Mouse (Mus musculus) macrophage (primary cell): ENCODE results near the gene Kif19a. TPM values are rescaled to one million over a fixed set of nuclear protein-coding genes. Genes with fewer than 3 reads are reported as not detected.
A peak's percentile ranks its signal among the peaks of the same experiment; 100 is the strongest.

Source experiments
- H3K27ac ChIP-seq: fragments of 350-480 bp; formaldehyde crosslinking; 2 replicates; pipeline ENCODE4 v1.9.0; 2021
- H3K36me3 ChIP-seq: fragments of 350-480 bp; formaldehyde crosslinking; 2 replicates; pipeline ENCODE4 v1.9.0; 2021; ENCODE audit errors: inconsistent target
- H3K4me3 ChIP-seq: fragments of 350-480 bp; formaldehyde crosslinking; 2 replicates; pipeline ENCODE4 v1.9.0; 2021; ENCODE audit errors: inconsistent target
- H3K79me2 ChIP-seq: fragments of 350-480 bp; formaldehyde crosslinking; 2 replicates; pipeline ENCODE4 v1.9.0; 2021; ENCODE audit errors: inconsistent target
- WGBS: methylation state at CpG from one replicate; pipeline ENCODE4 v1.1.7; 2026; ENCODE audit warnings: inconsistent platforms; ENCODE audit not compliant: missing documents; 5-methylcytosine and 5-hydroxymethylcytosine counted together
- polyA plus RNA-seq: library from polyadenylated mRNA; stranded (reverse); fragments of 250-400 nt; gene quantifications from 3 replicates; pipeline ENCODE4 v1.2.4, GENCODE M21; 2018; ENCODE audit warnings: inconsistent platforms
- total RNA-seq, 78 experiments: library from RNA; depleted of rRNA; stranded (reverse); fragments of 250-400 nt; gene quantifications; 1 replicate in 9 of 78; 2 replicates in 24 of 78; 3 replicates in 43 of 78; 4 replicates in 2 of 78; pipeline ENCODE4 v1.2.4; 2018; ENCODE audit warnings: inconsistent platforms in 56 of 78

Gene Kif19a
- total RNA-seq (2018; cell fraction: chromatin; rRNA removed), result 10 to 100 TPM in 1 of 26 experiments, 1 to 10 TPM in 24, under 1 TPM in 1; 0.17 to 10.1 (median 6.6) TPM
- 1 to 10 TPM; 1.1 to 3.4 (median 1.7) TPM for total RNA-seq (2018; cell fraction: cytosol; rRNA removed)
- 10 to 100 TPM in 1 of 26 experiments, 1 to 10 TPM in 23, under 1 TPM in 2; 0.65 to 10.4 (median 3.6) TPM for total RNA-seq (2018; cell fraction: nucleus; rRNA removed)
- 0.67 to 2.7 TPM (median 1.9 TPM) in 3 replicates for polyA plus RNA-seq

- peak within 1 kb of the TSS; percentile 18; the same call in 1 of the 2 replicates for H3K4me3 ChIP-seq
- H3K79me2 ChIP-seq, result no peaks in the 10 kb centered on the region
- no peak within 1 kb of the TSS for H3K27ac ChIP-seq
- 10% methylated on average over 49 of the region's 51 CpGs for WGBS
- H3K36me3 ChIP-seq, result no peaks in the 10 kb centered on the region
These were observed at the start of gene Kif19a for GRCm38 (mm10) chr11:114764820-114765818. TSS of gene Kif19a (plus strand) at chr11:114765388.

- Histone ChIP-seq H3K27ac (no peak overlapping the region), H3K79me2 (no peaks in the 10 kb centered on the region), H3K4me3 (no peak overlapping the region), H3K36me3 (peaks cover 67% of the 10 kb centered on the region)
- WGBS, result 94% methylated on average over 7 of the region's 7 CpGs
These were observed 49.7 kb upstream of the Kif19a start for GRCm38 (mm10) chr11:114715531-114715930.

- Histone ChIP-seq H3K79me2 (no peaks in the 10 kb centered on the region), H3K27ac (no peak overlapping the region), H3K36me3 (peaks cover 23% of the 10 kb centered on the region), H3K4me3 (no peak overlapping the region)
- WGBS, result 94% methylated on average over 10 of the region's 10 CpGs
These were observed 44.7 kb upstream of the Kif19a start for GRCm38 (mm10) chr11:114720535-114720934.

- H3K27ac ChIP-seq, result no peak overlapping the region
- 93% methylated on average over 8 of the region's 8 CpGs for WGBS
These were observed 42.8 kb upstream of the Kif19a start for GRCm38 (mm10) chr11:114722438-114722837.

GRCm38 (mm10) chr11:114723030-114723429 is 42.2 kb upstream of the Kif19a start:
- whole genome bisulfite sequencing, result 82% methylated on average over 13 of the region's 13 CpGs
- Histone ChIP-seq H3K4me3 (no peak overlapping the region), H3K27ac (0 out of 2 replicates have a peak overlapping the region, but pooled peaks have one; percentile 7), H3K36me3 (peaks cover 12% of the 10 kb centered on the region; the same call in 1 of the 2 replicates), H3K79me2 (no peaks in the 10 kb centered on the region)

More at GRCm38 (mm10) chr11:114722438-114722837, 42.8 kb upstream of the Kif19a start:
- Histone ChIP-seq H3K4me3 (no peak overlapping the region), H3K36me3 (peaks cover 12% of the 10 kb centered on the region; the same call in 1 of the 2 replicates), H3K79me2 (no peaks in the 10 kb centered on the region)

GRCm38 (mm10) chr11:114724787-114725590 is 40.2 kb upstream of the Kif19a start:
- WGBS, result 62% methylated on average over 11 of the region's 11 CpGs
- H3K4me3 ChIP-seq, result no peak overlapping the region
- no peaks in the 10 kb centered on the region for H3K79me2 ChIP-seq
- H3K27ac ChIP-seq, result no peak overlapping the region
- H3K36me3 ChIP-seq, result peaks cover under 1% of the 10 kb centered on the region; the same call in 1 of the 2 replicates

GRCm38 (mm10) chr11:114726965-114727825 is 38.0 kb upstream of the Kif19a start, which contains the start of gene Dnaic2:
TSS of gene Dnaic2 (plus strand) at chr11:114727408.
- Histone ChIP-seq H3K36me3 (no peaks in the 10 kb centered on the region), H3K27ac (no peak within 1 kb of the TSS), H3K4me3 (peak within 1 kb of the TSS; percentile 8; the same call in 1 of the 2 replicates), H3K79me2 (no peaks in the 10 kb centered on the region)
- WGBS, result 15% methylated on average over 34 of the region's 34 CpGs

GRCm38 (mm10) chr11:114727826-114728186 is 37.4 kb upstream of the Kif19a start:
- Histone ChIP-seq H3K36me3 (no peaks in the 10 kb centered on the region), H3K4me3 (no peak overlapping the region), H3K79me2 (no peaks in the 10 kb centered on the region), H3K27ac (no peak overlapping the region)
- WGBS, result 60% methylated on average over 5 of the region's 5 CpGs

- Histone ChIP-seq H3K27ac (no peak overlapping the region), H3K79me2 (no peaks in the 10 kb centered on the region), H3K36me3 (no peaks in the 10 kb centered on the region), H3K4me3 (no peak overlapping the region)
- WGBS, result 40% methylated on average over 5 of the region's 5 CpGs
These were observed 36.9 kb upstream of the Kif19a start for GRCm38 (mm10) chr11:114728333-114728732.

GRCm38 (mm10) chr11:114729832-114730363 is 35.3 kb upstream of the Kif19a start:
- WGBS, result 89% methylated on average over 5 of the region's 6 CpGs
- no peaks in the 10 kb centered on the region for H3K36me3 ChIP-seq
- no peak overlapping the region for H3K4me3 ChIP-seq
- H3K27ac ChIP-seq, result no peak overlapping the region
- H3K79me2 ChIP-seq, result no peaks in the 10 kb centered on the region

- Histone ChIP-seq H3K79me2 (no peaks in the 10 kb centered on the region), H3K4me3 (no peak overlapping the region), H3K27ac (no peak overlapping the region), H3K36me3 (no peaks in the 10 kb centered on the region)
- 94% methylated on average over 4 of the region's 4 CpGs for WGBS
These were observed 33.5 kb upstream of the Kif19a start for GRCm38 (mm10) chr11:114731711-114732110.

- H3K36me3 ChIP-seq, result no peaks in the 10 kb centered on the region
- H3K27ac ChIP-seq, result no peak overlapping the region
- 82% methylated on average over 22 of the region's 22 CpGs for WGBS
- H3K79me2 ChIP-seq, result no peaks in the 10 kb centered on the region
- H3K4me3 ChIP-seq, result no peak overlapping the region
These were observed 32.3 kb upstream of the Kif19a start for GRCm38 (mm10) chr11:114732890-114733289.

GRCm38 (mm10) chr11:114736111-114736510 is 29.1 kb upstream of the Kif19a start:
- H3K79me2 ChIP-seq, result no peaks in the 10 kb centered on the region
- H3K36me3 ChIP-seq, result no peaks in the 10 kb centered on the region
- H3K27ac ChIP-seq, result no peak overlapping the region
- no peak overlapping the region for H3K4me3 ChIP-seq
- 75% methylated on average over 2 of the region's 2 CpGs for WGBS
